Mouse (Mus musculus): ENCODE measurements around the gene Msi2.

GRCm38 (mm10) chr11:88577076-88577475, 141.2 kb downstream of the Msi2 start:
- TF ChIP-seq CTCF (IDR thresholded peaks at IDR 0.05; ENCODE audit: control insufficient read depth, insufficient read depth, low read length): no peak
- TF ChIP-seq POLR2A (IDR thresholded peaks at IDR 0.05; ENCODE audit: borderline replicate concordance, control insufficient read depth, low read depth, low read length): no peak
